Mouse (Mus musculus): ENCODE data around the gene Pcyt2.

The Pcyt2 gene

GRCm38 (mm10) chr11:120633520-120634343 lies 16.0 kb upstream of the Pcyt2 start, which contains the start of gene Mafg:
Gene Mafg, minus strand, starts transcription at chr11:120633600.
- peak; percentile 98 for DNase-seq (ENCODE audit: low read depth, low spot score)

GRCm38 (mm10) chr11:120632559-120633519 lies 15.1 kb upstream of the Pcyt2 start:
- peak; percentile 89 for DNase-seq (ENCODE audit: low read depth, low spot score)

DNA sequence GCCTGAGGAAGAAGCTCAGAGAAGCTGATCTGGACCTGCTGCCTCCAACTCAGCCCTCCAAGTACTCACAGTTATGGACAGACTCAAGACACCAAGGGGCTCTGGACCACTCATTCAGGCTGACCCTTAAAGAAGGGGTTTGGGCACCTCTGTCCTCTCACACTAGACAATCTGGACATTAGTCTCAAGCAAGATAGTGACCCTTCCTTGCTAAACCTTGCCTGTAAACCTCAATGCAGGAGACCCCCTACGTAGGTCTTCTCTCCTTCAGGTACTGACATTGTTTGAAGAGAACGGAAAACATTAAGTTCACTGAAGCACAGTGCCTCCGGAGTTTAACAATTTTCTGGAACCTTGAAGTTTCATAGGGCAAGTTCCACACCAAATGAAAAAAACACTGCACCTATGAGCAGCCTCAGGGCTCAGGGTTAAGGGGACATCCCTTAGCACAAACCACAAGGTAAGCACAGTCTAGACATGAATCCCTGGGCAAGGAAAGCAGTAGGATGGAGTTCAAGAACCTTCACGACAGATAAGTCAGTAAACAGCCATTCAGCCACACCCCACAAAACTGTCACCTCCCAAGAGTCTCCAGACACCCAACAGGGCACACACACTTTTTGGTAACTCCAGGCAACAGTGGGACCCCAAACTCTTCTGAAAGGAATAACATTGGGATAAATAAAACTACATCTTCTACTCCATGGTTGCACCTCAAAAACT lies 14.2 kb upstream of the Pcyt2 start:
- no peak for DNase-seq (ENCODE audit: low read depth, low spot score)

GRCm38 (mm10) chr11:120630881-120631725 lies 13.4 kb upstream of the Pcyt2 start:
- no peak for DNase-seq (ENCODE audit: low read depth, low spot score)

DNA sequence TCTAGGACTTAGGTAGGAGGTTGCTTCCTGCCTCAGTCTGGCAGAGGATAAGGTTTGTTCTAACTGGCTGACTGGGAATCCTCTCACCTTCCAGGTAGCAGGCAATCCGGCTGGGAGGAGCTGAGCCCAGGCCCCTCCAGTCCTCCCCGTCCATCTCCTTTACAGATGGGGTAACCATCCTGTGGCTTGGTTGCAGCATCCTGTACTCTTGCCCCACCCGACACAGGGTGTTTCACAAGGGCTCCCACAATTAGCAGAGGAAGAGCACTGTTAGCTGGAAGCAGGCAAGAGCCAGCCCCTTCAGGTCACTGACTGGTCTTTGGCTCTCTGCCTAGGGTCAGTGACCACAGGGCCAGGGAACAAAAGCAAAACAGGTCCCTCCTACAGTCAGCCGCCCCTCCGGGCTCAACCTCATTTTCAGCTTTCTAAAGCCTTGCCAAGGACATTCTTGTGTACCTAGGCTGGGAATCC lies 12.7 kb upstream of the Pcyt2 start:
- peak; percentile 77 for DNase-seq (ENCODE audit: low read depth, low spot score)

- peak; percentile 78 for DNase-seq (ENCODE audit: low read depth, low spot score)
Observed at GRCm38 (mm10) chr11:120629911-120630310, 12.2 kb upstream of the Pcyt2 start.

- DNase-seq (ENCODE audit: low read depth, low spot score), result no peak
Observed at GRCm38 (mm10) chr11:120629341-120629730, 11.6 kb upstream of the Pcyt2 start.

- DNase-seq (ENCODE audit: low read depth, low spot score), result no peak
Observed at GRCm38 (mm10) chr11:120628601-120629340, 11.0 kb upstream of the Pcyt2 start.

- DNase-seq (ENCODE audit: low read depth, low spot score), result no peak
Observed at GRCm38 (mm10) chr11:120627468-120628300, 9.9 kb upstream of the Pcyt2 start.

DNA sequence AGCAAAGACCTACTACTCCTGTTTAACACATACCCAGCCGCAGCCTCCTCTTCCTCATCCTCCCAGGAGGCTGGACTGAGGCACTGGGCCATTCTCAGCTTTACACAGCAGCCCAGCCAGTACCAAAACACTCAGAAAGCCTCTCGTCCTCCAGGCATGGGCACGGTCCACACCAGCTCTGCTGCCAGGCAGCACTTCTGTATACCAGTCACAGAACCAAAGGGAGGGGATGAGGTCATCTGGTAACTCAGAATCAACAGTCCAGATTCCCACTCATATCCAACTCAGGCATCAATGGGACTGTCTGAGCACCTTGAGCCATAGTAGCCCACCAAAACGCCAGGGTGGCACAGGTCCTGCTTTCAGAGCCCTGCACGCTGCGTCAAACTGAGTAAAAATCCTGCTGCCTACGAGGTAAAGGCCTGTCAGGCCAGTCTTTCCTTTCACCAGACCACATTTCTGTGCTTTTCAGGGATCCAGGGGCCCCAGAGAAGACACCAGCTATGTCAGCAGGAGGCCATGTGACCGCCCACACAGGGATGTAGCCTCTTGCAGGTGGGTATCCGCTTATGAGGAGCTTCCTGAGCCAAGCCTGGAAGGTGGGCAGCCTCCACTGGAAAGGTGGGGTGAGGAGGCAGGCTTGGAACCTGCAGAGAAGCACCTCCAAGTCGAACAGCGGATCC lies 9.2 kb upstream of the Pcyt2 start:
- DNase-seq (ENCODE audit: low read depth, low spot score), result no peak

GRCm38 (mm10) chr11:120625152-120625775 lies 7.5 kb upstream of the Pcyt2 start, which contains the start of gene Sirt7:
Gene Sirt7, minus strand, starts transcription at chr11:120625240.
- no peak for DNase-seq (ENCODE audit: low read depth, low spot score)

- peak; percentile 91 for DNase-seq (ENCODE audit: low read depth, low spot score)
Observed at GRCm38 (mm10) chr11:120624680-120625111, 7.0 kb upstream of the Pcyt2 start.

- peak; percentile 88 for DNase-seq (ENCODE audit: low read depth, low spot score)
Observed at GRCm38 (mm10) chr11:120623961-120624679, 6.4 kb upstream of the Pcyt2 start.

GRCm38 (mm10) chr11:120622805-120623204 lies 5.1 kb upstream of the Pcyt2 start:
- DNase-seq (ENCODE audit: low read depth, low spot score), result no peak

DNA sequence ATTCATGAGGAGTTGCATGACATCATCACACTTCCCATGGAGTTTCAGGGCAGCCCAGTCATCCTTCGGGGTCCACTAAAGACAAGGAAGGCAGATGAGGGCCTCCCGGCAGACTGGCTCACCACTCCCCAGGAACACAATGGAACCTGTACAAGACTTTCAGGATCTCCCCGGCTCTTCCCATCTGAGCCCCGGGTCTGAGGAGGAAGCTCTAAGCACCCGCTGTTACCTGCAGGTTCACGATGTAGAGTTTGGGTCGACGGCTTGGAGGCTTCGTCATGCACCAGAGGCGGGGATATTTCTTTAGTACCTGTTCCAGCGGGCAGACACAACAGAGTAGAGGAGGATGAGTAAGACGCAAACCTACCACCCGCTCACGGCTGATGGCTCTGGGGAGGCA lies 2.5 kb upstream of the Pcyt2 start:
- no peak for DNase-seq (ENCODE audit: low read depth, low spot score)

DNA sequence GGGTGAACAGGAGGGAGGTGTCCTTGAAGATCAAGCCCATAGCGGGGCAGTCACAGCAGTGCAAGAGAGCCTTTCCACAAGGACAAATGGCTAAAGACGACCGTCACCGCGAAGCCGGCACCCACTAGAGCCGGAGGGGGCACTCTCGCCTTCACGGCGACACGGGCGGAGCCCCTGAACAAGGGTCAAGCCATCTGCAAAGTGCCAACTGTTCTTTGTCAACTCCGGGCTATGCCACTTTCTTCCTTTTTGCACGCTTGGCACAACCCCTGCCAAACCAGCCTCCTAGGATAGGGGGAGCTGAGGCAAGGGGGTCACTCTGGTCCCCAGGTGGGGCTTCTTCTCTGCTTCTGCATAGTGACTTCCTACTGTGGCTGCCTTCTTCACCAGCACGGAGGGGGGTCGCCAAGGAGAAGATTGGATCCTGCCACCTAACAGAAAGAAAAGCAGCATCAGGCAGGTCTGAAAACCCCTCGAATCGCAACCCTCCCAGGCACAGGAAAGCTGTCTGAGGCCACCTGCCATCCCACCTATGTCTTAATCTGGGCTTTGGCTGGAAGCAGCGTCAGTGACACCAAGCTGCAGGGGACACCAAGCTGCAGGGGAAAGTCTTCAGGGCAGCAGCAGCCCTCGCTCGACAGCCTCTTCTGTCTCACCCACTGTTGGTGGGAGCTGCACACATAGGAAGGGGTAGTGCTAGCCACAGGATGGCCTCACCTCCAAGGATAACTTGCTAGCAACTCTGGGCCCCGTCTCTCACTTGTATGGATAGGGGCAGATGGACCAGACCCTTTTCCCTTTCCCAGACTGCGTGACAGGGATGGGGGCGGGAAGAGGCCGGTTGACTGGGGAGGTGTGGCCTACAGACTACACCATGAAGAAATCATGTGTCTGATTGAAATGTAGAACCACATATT lies 1.1 kb upstream of the Pcyt2 start:
- no peak for DNase-seq (ENCODE audit: low read depth, low spot score)
